Mouse (Mus musculus): ENCODE measurements around the gene Dnajc9.

- peak; percentile 76 for TF ChIP-seq POLR2A (IDR thresholded peaks at IDR 0.05; ENCODE audit: control insufficient read depth, extremely low read depth, insufficient read depth, low read length, poor library complexity)
- peak; percentile 99 for TF ChIP-seq CTCF (IDR thresholded peaks at IDR 0.05; ENCODE audit: borderline replicate concordance, control insufficient read depth, extremely low read depth, insufficient read depth, low read length, poor library complexity)
Measured at GRCm38 (mm10) chr14:20393205-20393913, 4.6 kb upstream of the Dnajc9 start, which contains the start of gene Mrps16.
